Mouse (Mus musculus): ENCODE data around the gene Fxyd1.
A peak's percentile ranks its signal among the peaks of the same experiment; 100 is the strongest.

DNA sequence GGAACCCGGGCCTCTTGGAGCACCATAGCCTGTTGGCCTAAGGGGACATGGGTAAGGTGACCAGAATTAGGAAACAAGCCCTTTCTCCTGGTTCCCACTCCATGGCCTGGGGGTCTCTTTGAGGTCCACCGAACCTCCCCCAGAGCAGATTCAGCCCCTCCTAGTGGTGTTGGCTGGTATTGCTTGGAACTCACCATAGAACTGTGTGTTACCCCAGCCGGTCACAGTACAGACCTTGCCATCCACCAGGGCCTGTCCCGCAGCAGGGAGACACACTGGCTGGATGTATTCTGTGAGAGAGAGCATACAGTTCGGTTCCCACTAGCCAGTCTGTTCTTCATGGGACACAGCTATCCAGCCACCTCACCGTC, 42.6 kb upstream of the Fxyd1 start:
- TF ChIP-seq CTCF (IDR thresholded peaks at IDR 0.05) (peak; percentile 24), EP300 (IDR thresholded peaks at IDR 0.05) (no peak)
